Mouse (Mus musculus) forebrain, embryonic 11.5 days (tissue): ENCODE measurements around the gene Rundc3a. TPM values are rescaled to one million over a fixed set of nuclear protein-coding genes. Genes with fewer than 3 reads are reported as not detected.

Experiments
- ATAC-seq: fragments of 200-750 bp; cut with Nextera tagmentation; replicated peaks from 2 replicates; pipeline ENCODE4 v1.8.0; 2017; ENCODE audit warnings: moderate TSS enrichment; ENCODE audit not compliant: low FRiP score
- DNase-seq: peaks from one replicate; pipeline ENCODE4 v3.0.0-alpha.2; 2017; ENCODE audit warnings: low spot score
- H3K27ac ChIP-seq: fragments of 300-500 bp; sonication (generic); 2 replicates; pipeline ENCODE4 v1.5.1; 2014; ENCODE audit warnings: low read depth, low read length
- H3K27me3 ChIP-seq: fragments of 300-500 bp; sonication (generic); 2 replicates; pipeline ENCODE4 v1.6.1; 2014; ENCODE audit warnings: mild to moderate bottlenecking, low read length, mixed read lengths; ENCODE audit not compliant: control insufficient read depth, insufficient read depth
- H3K36me3 ChIP-seq: fragments of 300-500 bp; sonication (generic); 2 replicates; pipeline ENCODE4 v1.6.1; 2014; ENCODE audit warnings: mild to moderate bottlenecking, low read length, moderate library complexity, mixed read lengths; ENCODE audit not compliant: control insufficient read depth, insufficient read depth
- H3K4me1 ChIP-seq: fragments of 300-500 bp; sonication (generic); replicated peaks from 2 replicates; pipeline ENCODE4 v1.6.1; 2014; ENCODE audit warnings: low read length, mixed read lengths; ENCODE audit not compliant: control insufficient read depth, insufficient read depth
- H3K4me2 ChIP-seq: fragments of 300-500 bp; sonication (generic); 2 replicates; pipeline ENCODE4 v1.6.1; 2014; ENCODE audit warnings: low read depth, mild to moderate bottlenecking, low read length, moderate library complexity, mixed read lengths; ENCODE audit not compliant: severe bottlenecking
- H3K4me3 ChIP-seq: fragments of 300-500 bp; sonication (generic); 2 replicates; pipeline ENCODE4 v1.5.1; 2014; ENCODE audit warnings: low read depth, low read length
- H3K9ac ChIP-seq: fragments of 300-500 bp; sonication (generic); 2 replicates; pipeline ENCODE4 v1.6.1; 2014; ENCODE audit warnings: low read length
- H3K9me3 ChIP-seq: fragments of 300-500 bp; sonication (generic); 2 replicates; pipeline ENCODE4 v1.6.1; 2016; ENCODE audit warnings: low read length, mixed read lengths; ENCODE audit not compliant: control insufficient read depth
- WGBS: fragments of 180-500 bp; shearing (Covaris S2); extraction: QIAGEN DNeasy Blood & Tissue Kit; methylation state at CpG from one replicate; pipeline ENCODE4 v1.1.7; 2014; 5-methylcytosine and 5-hydroxymethylcytosine counted together
- microRNA-seq: library from miRNA; unstranded; fragments of <30 nt; microRNA quantifications from one replicate; pipeline ENCODE4, GENCODE M21; 2016; ENCODE audit not compliant: insufficient number of aligned reads
- polyA plus RNA-seq: library from polyadenylated mRNA; unstranded; fragments of >200 nt; fragmentation: Nextera tagmentation; extraction: Ambion mirVana; gene quantifications from 2 replicates; pipeline ENCODE4 v1.2.1, GENCODE M21; 2014

Gene Rundc3a
- polyA plus RNA-seq, 1 experiment from 2014 or later, result 35.4 TPM

GRCm38 (mm10) chr11:102447497-102447896, 54.3 kb downstream of the Rundc3a start, which contains the start of gene Fam171a2:
Gene Fam171a2 (minus strand): TSS chr11:102447682.
- H3K4me2 ChIP-seq, result peak within 1 kb of the TSS; percentile 79
- 0% methylated on average over 40 of the region's 40 CpGs for whole genome bisulfite sequencing
- peaks cover 6% of the 10 kb centered on the region; the same call in 1 of the 2 replicates for H3K27me3 ChIP-seq
- peak; percentile 97 for DNase-seq
- H3K4me1 ChIP-seq, result peaks cover 25% of the 10 kb centered on the region
- H3K4me3 ChIP-seq, result peak within 1 kb of the TSS; percentile 93
- H3K36me3 ChIP-seq, result peaks cover 4% of the 10 kb centered on the region; the same call in 1 of the 2 replicates
- ATAC-seq, result peak; percentile 86
- H3K9me3 ChIP-seq, result no peaks in the 10 kb centered on the region
- H3K9ac ChIP-seq, result peak within 1 kb of the TSS; percentile 96
- H3K27ac ChIP-seq, result peak within 1 kb of the TSS; percentile 93

DNA sequence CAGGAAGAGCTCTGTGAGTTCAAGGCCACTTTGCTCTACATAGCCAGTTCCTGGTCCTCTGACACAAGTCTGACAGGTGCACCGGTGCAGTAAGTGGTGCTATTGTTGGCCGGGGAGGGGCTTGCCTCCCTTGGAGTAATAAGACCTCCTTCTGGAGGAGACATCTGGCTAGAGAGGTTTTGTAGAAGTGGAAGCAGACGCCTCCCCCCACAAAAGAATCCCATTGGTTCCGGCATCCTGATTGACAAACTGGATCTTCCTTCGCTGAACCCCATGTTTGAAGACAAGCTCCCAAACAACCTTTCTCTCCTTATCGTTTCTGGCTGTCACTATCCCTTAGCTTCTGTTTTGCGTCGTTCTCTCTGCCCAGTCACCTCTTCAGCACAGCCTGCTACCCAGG, 55.1 kb downstream of the Rundc3a start:
- no peak for DNase-seq
- H3K4me2 ChIP-seq, result no peak overlapping the region; the same call in 1 of the 2 replicates
- no peak for ATAC-seq

DNA sequence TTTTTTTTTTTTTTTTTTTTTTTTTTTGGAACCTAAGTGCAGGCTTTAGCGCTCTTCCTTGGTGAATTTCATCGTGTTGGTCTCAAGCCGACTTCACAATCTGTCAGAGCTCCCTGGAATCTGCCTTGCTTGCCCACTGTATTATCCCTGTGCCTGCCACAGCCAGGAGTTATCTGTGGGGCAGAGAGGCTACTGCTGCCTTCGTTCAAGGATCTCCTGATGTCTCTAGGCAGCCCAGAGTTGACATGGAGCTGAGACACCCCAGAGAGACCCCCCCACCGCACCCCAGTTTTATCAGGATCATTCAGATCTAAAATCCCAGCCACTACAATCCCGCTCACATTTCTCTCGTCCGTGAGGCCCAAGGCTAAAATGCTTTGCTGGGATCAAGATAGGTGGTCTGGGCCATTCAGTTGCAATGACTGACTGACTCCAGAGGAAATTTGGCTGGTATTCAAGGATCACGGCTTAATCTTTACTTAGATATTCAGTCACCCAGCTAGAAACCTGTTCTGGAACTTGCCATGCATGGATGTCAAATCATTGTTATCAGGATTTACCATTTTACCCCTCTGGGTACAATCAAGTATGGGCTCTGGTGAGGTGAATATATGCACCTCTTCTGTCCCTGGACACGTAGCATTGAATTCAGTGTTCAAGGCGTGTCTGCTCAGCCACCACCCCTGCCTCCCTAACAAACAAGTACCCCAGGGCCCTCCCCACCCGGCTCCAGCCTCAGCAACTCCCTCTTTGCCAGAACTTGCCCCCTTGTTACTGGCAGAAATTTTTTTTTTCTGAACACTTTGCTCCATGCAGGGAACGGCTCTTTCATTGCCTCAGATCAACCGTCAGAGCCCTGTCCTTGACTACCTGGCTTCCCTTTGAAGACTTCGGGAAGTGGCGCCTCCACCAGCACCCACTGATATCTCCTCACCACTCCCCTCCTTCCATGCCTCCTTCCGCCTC, 56.1 kb downstream of the Rundc3a start:
- H3K9ac ChIP-seq, result no peak overlapping the region
- H3K4me1 ChIP-seq, result peaks cover 25% of the 10 kb centered on the region
- 42% methylated on average over 17 of the region's 17 CpGs for WGBS
- H3K27me3 ChIP-seq, result peaks cover 6% of the 10 kb centered on the region; the same call in 1 of the 2 replicates
- no peak for ATAC-seq
- no peak for DNase-seq
- no peaks in the 10 kb centered on the region for H3K36me3 ChIP-seq
- H3K9me3 ChIP-seq, result no peaks in the 10 kb centered on the region
- no peak overlapping the region for H3K4me3 ChIP-seq
- no peak overlapping the region for H3K27ac ChIP-seq
- H3K4me2 ChIP-seq, result no peak overlapping the region

More for the DNA sequence above, 55.1 kb downstream of the Rundc3a start:
- WGBS, result 13% methylated on average over 8 of the region's 8 CpGs
- Histone ChIP-seq H3K9me3 (no peaks in the 10 kb centered on the region), H3K9ac (no peak overlapping the region), H3K4me3 (no peak overlapping the region), H3K4me1 (peaks cover 25% of the 10 kb centered on the region), H3K27me3 (peaks cover 6% of the 10 kb centered on the region; the same call in 1 of the 2 replicates), H3K36me3 (0 out of 2 replicates have a peak, but pooled peaks cover 2% of the 10 kb centered on the region), H3K27ac (no peak overlapping the region)

Small RNAs within 50 kb of the gene (microRNA-seq; reads per million reads assigned to microRNA genes)
- not detected for gene Mir6930

Other genes starting within 250 kb of the Rundc3a start
- gene Nags, start 247.9 kb upstream of the Rundc3a start, polyA plus RNA-seq, result not detected in 2 replicates
- 35.7 and 38.9 TPM in 2 replicates for gene Tmem101, start 237.0 kb upstream of the Rundc3a start, polyA plus RNA-seq
- 73.2 and 78.7 TPM in 2 replicates for gene Lsm12, start 208.1 kb upstream of the Rundc3a start, polyA plus RNA-seq
- 30.6 and 32.2 TPM in 2 replicates for gene G6pc3, start 203.8 kb upstream of the Rundc3a start, polyA plus RNA-seq
- 35.0 and 36.8 TPM in 2 replicates for gene Hdac5, start 163.2 kb upstream of the Rundc3a start, polyA plus RNA-seq
- 23.5 and 26.6 TPM in 2 replicates for gene BC030867, start 144.5 kb upstream of the Rundc3a start, polyA plus RNA-seq
- not detected in 2 replicates for gene Asb16, start 124.7 kb upstream of the Rundc3a start, polyA plus RNA-seq
- 50.0 and 58.5 TPM in 2 replicates for gene Tmub2, start 108.5 kb upstream of the Rundc3a start, polyA plus RNA-seq
- gene Atxn7l3, start 96.8 kb upstream of the Rundc3a start, polyA plus RNA-seq, result 20.8 and 21.7 TPM in 2 replicates
- 109 and 111 TPM in 2 replicates for gene Ubtf, start 73.7 kb upstream of the Rundc3a start, polyA plus RNA-seq
- 33.8 and 36.8 TPM in 2 replicates for gene Slc4a1, start 27.2 kb upstream of the Rundc3a start, polyA plus RNA-seq
- 196 and 214 TPM in 2 replicates for gene Slc25a39, start 14.5 kb downstream of the Rundc3a start, polyA plus RNA-seq
- gene Grn, start 36.9 kb downstream of the Rundc3a start, polyA plus RNA-seq, result 65.7 and 72.8 TPM in 2 replicates
- gene Fam171a2, start 54.3 kb downstream of the Rundc3a start, polyA plus RNA-seq, result 11.0 and 11.2 TPM in 2 replicates
- 5.0 and 7.4 TPM in 2 replicates for gene Itga2b, start 76.7 kb downstream of the Rundc3a start, polyA plus RNA-seq
- 52.4 and 54.5 TPM in 2 replicates for gene Gpatch8, start 163.0 kb downstream of the Rundc3a start, polyA plus RNA-seq
- gene Gm11627, start 186.1 kb downstream of the Rundc3a start, polyA plus RNA-seq, result 12.7 and 13.8 TPM in 2 replicates
- 45.2 and 46.3 TPM in 2 replicates for gene Fzd2, start 211.0 kb downstream of the Rundc3a start, polyA plus RNA-seq